Mouse (Mus musculus) megakaryocyte progenitor cell, adult 5-6 weeks (primary cell): ENCODE results near the gene Fabp7. TPM values are rescaled to one million over a fixed set of nuclear protein-coding genes. Genes with fewer than 3 reads are reported as not detected.

ENCODE experiments used
- ATAC-seq: replicated peaks from 2 replicates; pipeline ENCODE4 v1.8.0; 2016; ENCODE audit warnings: mild to moderate bottlenecking, moderate TSS enrichment, inconsistent platforms; ENCODE audit not compliant: poor library complexity
- total RNA-seq, 2 experiments: library from RNA; stranded (forward) in 1 of 2; stranded (reverse) in 1 of 2; fragments of 157-497, 149-512 nt in 1 of 2; fragments of 200-1000 nt in 1 of 2; gene quantifications; 2 replicates each; pipeline versions ENCODE4 v1.2.3 to v1.2.4; 2015 to 2017

The Fabp7 gene
- total RNA-seq (2015) (not detected in 2 replicates), total RNA-seq (2017) (not detected in 2 replicates)

DNA sequence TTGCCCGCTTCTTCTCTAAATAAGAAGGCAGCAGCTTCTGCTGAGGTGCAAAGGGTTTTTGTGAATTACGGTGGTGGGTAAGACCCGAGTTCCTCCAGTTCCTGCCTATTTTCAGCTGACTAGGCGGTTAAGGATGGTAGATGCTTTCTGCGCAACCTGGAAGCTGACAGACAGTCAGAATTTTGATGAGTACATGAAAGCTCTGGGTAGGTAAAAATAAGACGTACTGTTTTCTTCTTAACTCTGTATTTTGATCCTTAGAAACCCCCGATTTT, at the start of gene Fabp7:
Gene Fabp7 (plus strand): TSS at position 6 of the 275 bp plus-strand sequence.
- no peak for ATAC-seq

- ATAC-seq, result no peak
Observed at GRCm38 (mm10) chr10:57740733-57741132, 43.9 kb upstream of the Fabp7 start.

- no peak for ATAC-seq
Observed at GRCm38 (mm10) chr10:57741351-57741750, 43.3 kb upstream of the Fabp7 start.

DNA sequence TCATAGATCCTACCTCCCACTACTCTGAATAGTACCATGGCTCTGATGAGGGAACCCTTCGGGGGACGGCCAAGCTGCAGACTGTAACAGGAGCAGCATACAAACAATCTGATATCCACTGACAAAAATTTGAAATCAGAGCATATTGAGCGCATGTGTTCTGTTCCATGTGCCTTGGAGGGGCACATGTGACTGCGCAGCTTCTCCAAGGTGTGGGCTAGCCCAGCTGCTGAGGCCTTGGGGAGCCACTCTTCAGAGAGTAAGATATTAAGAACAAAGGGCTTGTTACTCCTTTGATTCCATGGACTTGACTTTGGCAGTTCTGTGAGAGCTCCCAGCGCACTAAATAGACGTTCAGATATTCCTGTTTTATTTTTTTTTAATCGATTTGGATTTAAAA, 41.6 kb upstream of the Fabp7 start:
- ATAC-seq, result no peak

DNA sequence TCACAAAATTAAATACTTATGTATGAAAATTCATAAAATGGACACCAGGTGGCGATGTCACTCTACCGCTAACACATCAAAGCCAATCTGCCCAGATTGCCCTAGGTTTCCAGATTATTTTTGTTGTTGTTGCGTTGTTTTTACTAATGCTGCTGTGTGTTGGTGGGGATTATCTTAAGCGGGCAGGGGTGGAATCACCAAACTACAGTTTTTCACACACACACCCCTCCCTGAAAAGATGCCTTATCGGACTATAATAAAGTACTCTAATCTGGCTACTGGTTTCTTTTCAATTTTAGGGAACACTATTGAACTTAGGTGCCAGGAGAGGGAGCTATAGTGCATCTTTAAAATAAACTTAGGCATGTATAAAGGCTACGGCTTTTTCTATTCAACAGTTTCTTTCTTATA, 41.1 kb upstream of the Fabp7 start:
- ATAC-seq, result peak; percentile 81

DNA sequence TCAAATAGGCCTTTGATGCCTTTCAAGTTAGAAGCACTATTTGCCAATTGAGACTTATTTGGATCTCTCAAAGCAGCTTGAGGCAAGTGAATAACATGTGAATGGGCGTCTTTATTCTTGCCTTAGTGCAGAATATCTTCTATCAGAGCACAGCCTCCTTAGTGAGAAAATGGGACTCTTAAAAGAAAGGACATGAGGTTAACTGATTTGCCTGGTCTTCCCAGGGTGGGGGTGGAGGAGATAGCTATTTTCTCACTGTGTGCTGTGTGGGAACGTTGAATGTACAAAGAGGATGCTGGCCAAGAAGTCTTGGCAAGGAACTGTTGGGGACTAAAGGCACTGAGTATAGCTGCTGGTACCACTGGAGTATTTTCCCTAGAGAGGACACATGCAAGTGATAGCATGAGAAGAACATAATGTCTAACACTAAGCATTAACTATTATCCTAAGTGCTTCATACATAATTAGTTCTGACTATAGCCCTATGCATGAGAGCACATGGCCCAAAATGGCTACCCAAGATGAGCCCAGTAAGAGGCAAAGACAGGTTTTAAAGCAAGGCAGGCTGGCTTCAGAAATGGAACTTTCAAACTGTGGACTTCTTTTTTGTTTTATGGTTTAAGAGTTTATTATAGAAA, 40.4 kb upstream of the Fabp7 start:
- ATAC-seq, result no peak

GRCm38 (mm10) chr10:57745452-57745851, 39.2 kb upstream of the Fabp7 start:
- ATAC-seq, result peak; percentile 64

DNA sequence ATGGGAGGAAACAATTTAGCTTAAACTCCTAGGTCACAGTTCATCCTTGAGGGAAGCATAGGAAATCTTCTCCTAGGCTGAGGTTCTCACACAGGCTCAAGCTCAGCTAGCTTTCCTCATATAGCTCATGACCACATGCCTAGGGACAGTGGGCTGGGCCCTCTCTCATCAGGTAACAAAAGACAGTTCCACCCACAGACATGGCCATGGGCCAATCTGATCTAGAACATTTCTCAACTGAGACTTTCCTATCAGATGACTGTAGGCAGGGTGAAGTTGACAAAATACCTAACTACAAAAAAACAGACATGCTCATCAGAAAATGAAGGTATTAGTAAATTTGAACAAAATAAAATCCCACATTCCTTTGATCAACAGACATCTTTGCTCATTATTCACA, 37.6 kb upstream of the Fabp7 start:
- ATAC-seq, result no peak

DNA sequence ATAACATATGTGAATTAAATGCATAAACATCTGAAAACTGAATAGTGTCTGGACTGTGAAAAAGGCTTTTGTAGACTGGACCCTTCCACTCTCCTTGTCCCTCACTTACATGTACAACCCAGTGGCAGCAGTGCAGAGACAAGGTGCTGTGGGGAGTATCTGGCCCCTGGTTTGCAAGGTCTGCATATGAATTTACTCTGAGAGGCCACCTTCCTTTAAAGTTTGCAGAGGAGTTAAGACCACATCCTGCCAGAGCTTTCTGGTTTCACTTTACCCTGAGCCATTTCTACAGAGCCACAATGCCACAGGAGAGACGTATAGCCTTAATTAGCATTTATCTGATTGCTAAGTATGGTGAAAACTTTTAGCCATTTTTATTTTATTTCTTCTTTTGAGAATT, 31.3 kb upstream of the Fabp7 start:
- peak; percentile 60 for ATAC-seq

DNA sequence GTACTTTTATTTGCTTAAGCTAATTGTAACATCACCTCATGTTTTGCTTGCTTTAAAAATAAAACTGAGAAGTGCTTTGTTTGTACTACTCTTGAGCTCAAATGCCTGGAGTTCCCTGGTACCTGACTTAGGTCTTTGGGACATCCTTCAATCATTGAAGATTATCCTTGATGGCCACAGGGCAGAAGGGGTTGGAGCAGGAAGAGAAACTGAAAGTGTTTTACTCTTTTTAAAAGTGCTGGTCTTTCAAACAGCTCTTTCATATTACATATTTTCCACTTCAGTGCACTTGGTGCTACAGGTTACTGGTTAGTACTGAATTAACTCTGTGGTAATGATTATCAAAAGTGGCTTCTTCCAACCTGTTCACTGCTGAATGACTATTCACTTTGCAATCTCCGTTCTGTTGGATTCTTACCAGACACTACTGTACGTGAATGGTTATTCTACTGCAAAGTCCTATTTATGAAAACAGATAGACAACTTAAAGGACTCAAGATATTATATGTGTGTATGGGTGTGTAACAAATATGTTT, 29.4 kb upstream of the Fabp7 start:
- ATAC-seq, result no peak

GRCm38 (mm10) chr10:57758999-57759398, 25.7 kb upstream of the Fabp7 start:
- ATAC-seq, result peak; percentile 44; the same call in 1 of the 2 replicates

DNA sequence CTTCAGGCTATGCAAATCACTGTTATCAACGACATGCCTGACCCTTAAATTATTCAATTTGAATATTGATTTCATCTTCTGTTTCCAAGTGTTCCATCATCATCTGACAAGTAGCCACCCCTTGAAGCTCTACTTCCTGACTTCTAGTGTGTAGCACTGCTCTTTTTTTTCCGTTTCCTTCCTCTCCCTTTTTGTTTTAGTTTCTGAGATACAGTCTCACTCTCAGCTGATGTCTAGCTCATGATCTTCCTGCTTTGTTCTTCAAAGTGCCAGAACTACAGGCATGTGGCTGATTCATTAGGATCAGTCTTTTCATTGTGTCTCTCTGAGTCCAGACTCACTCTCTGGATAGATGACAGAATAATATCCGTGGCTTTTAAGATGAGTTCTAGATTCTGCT, 24.0 kb upstream of the Fabp7 start:
- no peak for ATAC-seq

DNA sequence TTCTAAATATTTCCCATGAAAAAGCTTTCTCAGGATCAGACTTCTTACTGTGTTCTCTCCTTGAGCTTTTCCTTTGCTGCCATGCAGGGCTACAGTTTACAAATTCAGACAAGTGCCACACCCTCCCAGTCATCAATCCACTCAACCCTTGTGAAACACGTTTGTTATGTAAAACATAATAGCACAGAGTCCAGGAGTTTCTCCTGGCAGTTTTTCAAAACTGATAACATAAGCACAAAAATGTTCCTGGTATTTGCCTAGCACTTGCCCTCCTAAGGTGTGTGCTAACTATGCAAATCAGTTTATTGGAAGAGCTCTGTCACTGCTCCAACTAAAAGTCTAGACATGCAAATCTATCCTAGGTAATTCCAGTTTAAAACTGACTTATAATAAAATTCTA, 21.6 kb upstream of the Fabp7 start:
- ATAC-seq, result no peak

DNA sequence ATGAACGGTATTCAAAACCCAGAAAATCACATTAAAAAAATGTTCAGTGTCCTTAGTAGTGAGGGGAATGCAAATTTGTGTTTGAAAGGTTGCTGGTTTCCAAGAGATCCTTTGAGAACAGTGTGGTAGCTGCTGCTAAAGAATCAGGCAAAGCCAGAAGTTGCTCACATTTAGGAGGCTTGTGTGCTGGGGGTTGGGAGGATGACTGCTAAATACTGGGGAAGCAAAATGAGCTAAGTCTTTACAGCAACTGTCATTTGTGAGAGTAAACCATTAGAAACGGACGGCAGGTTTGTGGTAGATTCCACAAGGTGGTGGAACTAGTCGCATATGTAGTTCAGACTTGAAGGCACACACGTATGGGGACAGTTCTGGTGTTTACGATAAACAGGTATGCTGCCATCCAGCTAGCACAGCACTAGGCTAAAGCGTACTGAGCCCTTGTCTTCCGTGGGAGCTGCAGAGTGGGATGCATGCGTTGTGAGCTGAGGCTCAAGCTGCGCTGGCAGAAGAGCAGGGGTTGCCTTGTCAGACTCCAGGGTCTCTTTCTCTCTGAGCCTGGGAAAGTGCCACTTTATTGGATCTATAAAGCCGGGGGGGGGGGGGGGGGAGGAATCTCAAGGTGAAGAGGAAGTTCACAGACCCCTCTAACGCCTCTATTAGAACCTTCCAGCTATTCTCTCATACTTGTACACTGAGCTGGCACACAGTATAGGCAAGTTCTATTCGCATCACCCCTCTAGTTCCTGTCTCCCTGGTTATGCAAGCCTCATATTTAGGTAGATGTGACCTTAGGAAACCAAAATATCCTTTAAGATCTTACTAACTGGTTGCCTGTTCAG, 1.2 kb upstream of the Fabp7 start:
- ATAC-seq, result no peak

GRCm38 (mm10) chr10:57784131-57784875, 378 bp upstream of the Fabp7 start:
- no peak; the same call in 1 of the 2 replicates for ATAC-seq

DNA sequence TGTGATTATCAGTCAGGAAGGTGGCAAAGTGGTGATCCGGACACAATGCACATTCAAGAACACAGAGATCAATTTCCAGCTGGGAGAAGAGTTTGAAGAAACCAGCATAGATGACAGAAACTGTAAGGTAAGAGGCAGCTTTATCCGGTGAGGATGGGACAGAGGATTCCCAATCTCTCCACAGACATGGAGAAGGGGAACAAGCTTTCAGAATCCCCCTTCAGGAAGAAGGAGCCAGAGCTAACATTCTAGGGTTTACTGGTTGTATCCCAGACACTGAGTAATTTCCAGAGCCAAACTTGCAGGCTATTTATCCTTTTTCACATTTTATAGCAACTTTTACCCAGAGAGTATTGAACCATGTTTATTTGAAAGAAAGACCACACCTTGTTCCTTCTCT, 871 bp downstream of the Fabp7 start:
- no peak for ATAC-seq

DNA sequence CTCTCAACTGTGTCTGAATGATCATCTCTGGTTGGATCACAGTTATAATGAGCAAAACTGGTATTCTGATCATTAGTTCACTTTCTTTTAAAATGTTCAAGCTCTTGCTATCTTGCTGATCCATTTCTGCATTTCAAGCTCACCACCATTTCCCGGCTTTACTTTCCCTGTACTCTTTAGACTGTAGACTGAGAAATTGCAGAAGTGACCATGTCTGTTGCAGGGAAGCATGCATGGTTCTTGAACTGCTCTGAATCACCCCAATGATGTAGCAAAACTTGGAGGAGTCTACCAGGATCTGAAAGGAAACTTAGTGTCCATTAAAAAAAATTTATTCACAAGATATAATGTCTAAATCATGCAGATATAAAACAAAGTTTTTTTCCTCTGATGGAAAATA, 8.3 kb downstream of the Fabp7 start:
- peak; percentile 49 for ATAC-seq

GRCm38 (mm10) chr10:57794018-57794417, 9.3 kb downstream of the Fabp7 start, which contains the start of gene Smpdl3a:
Smpdl3a (plus strand) TSS chr10:57794335.
- ATAC-seq, result no peak

GRCm38 (mm10) chr10:57794491-57795461, 10.1 kb downstream of the Fabp7 start:
- peak; percentile 46 for ATAC-seq

DNA sequence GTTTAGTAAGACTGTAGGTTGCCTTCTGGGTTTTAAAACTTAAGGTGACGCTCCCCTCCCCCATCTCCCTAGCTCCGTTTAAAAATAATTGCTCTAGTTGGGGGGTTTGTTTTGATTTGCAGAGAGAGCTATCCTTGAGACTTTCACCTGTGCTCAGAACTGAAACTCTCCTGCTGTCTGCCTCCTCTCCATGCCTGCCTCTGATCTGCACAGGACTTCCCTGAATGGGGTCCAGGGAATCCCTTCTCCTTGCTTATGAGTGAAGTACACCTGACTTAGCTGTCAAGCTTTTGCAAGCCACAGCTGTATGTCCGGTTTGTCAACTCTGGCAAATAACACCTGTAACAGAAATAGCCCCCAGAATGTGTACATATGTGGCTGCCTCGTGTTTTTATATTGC, 10.9 kb downstream of the Fabp7 start:
- no peak for ATAC-seq
